Mouse (Mus musculus): ENCODE results near the gene Dscaml1. TPM values are rescaled to one million over a fixed set of nuclear protein-coding genes. Genes with fewer than 3 reads are reported as not detected.

Dscaml1 gene
- total RNA-seq, 2 experiments from 2014 or later = not detected

DNA sequence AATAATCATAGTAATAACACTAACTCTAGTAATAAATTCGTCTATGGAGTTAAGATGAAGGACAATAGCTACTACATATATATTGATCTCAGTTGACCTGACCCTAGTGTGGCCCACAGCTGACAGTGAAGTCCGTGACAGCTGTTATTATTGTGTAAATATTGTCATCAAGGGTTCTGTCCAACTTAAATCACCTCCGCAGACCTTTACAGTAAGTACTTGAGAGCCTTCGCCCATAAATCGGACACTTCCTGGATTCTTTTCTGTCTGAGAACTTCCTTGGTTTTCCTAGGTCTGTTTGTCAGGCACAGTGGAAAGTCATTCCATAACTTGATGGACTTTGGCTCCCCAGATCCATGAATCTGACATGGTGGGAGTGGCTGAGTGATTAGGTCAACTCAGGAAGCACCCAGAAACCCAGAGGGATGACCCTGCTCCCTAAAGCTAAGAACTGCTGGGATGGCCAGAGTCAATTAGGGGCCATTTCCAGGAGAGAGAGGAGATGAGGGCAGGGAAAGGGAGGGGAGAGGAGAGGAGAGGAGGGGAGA, 17.9 kb downstream of the Dscaml1 start:
- no peak for ATAC-seq (replicated peaks; ENCODE audit: low FRiP score, poor library complexity, severe bottlenecking)

DNA sequence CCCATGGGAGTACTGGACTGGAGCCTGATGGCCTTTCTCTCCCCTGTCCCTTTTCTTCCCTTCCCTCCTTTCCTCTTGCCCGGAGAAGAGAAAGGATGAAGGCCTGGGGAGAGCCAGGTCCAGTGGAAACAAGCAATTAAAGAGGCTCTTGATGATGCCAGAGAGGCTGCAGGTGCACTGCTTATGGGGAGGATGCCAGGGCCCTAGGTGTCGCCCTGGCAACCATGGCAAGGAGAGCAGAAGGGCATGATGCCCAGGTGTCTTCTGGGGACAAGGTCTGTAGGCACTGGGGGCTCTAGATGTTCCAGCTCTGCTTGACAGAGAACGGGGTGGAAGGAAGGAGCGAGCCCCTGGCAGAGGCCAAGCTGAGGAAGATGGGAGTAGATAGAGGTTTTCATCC, 23.2 kb downstream of the Dscaml1 start:
- no peak for ATAC-seq (replicated peaks; ENCODE audit: low FRiP score, poor library complexity, severe bottlenecking)

DNA sequence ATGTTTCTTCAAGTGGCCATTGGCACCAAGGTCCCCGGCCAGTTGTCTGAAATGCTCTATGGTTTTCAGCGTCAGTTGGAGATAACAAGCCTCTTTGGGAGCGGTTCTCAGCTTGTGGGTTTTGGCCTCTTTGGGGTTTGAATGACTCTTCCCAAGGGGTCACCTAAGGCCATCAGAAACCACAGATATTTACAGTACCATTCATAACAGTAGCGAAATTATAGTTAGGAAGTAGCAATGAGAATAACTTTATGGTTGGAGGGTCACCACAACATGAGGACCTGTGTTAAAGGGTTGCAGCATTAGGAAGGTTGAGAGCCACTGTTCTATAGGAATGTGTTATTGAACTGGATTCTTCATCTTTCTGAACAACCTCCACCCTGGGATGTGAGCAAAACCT, 24.9 kb downstream of the Dscaml1 start:
- ATAC-seq (replicated peaks; ENCODE audit: low FRiP score, poor library complexity, severe bottlenecking) = no peak

DNA sequence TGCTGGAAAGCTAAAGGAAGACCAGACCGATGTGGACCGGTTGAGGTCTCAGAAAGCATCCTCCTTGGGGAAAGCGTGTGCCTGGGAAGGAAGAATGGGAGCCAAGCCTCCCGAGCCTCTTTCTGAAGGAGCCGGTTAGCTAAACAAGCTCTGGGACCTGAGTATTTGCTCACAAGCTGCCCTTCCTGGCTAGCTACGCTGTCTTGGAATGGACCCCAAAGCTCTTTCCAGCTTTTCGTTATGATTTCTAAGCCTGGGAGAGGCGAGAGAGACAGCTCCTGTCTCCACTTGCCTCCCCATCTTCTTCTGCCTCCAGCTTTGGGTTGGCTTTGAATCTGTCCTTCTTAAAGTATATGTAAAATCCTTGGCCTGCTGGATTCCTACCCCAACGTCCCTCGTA, 27.6 kb downstream of the Dscaml1 start:
- ATAC-seq (replicated peaks; ENCODE audit: low FRiP score, poor library complexity, severe bottlenecking) = no peak

DNA sequence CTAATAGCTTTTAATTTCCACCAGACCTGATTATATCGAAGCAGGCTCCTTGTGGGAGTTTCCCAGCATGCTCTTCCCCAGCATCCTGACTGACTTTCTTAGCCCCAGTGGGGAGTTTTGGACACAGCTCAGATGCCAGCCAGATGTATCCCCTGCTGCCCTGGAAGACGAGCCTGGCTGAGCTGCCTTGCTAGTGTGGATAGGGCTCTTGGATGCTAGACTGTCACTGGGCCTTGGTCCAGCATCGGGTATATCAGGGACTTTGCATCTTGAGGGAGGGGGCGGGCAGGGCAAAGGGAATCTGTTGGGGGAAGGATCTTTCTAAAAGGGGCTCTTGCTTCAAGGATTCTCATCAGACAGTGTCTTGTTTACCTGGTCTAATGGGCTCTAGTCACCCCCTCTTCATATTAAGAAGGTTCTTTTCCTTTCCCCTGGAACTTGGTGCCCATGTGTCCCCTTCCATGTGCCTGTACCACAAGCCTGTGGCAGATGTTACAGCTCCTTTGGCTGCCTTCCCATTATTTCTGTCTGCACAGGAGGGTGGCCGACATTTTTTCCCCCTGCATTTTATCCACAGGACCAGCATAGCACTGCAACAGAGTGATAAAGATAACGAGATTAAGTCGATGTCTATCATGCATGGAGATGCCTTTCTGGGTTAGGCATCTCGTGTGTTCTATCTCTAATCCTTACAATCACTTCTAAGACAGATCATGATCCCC, 28.6 kb downstream of the Dscaml1 start:
- no peak for ATAC-seq (replicated peaks; ENCODE audit: low FRiP score, poor library complexity, severe bottlenecking)

DNA sequence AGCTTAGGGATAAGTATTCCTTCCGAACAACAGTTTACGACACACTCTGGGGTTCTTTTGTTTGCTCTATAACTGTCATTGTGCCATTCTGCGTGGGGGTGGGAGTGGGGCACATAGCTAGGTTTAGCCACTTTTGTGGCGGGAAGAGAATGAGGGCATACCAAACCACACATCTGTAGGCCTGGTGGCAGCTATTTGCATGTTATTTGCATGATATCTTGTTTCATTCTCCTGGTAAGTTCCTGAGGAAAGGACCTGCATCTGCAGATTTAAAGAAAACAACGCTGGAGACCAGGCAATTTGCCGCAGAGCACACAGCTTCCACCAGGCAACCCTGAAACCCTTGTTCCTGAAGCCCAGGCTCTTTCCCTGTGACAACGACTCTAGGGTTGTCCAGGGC, 30.8 kb downstream of the Dscaml1 start:
- ATAC-seq (replicated peaks; ENCODE audit: low FRiP score, poor library complexity, severe bottlenecking) = no peak

DNA sequence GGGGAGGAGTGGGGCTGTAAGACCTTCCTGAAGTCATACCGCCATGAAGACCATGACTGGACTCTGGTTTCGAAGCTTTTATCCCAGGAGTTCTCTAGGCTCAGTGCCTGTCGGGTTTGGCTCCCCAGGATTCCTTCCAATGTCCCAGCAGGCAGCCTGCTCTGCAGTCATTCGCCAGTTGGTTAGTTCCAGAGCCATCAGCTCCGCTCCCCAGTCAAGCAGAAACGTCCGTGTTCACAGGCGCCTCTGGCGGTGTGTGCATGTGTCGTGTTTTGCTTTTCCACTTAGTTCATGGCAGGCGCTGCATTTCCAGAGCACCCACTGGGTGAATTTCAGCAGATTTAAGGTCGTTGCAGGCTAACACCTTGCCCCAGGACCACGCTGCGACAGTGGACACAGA, 31.9 kb downstream of the Dscaml1 start:
- no peak for ATAC-seq (replicated peaks; ENCODE audit: low FRiP score, poor library complexity, severe bottlenecking)

DNA sequence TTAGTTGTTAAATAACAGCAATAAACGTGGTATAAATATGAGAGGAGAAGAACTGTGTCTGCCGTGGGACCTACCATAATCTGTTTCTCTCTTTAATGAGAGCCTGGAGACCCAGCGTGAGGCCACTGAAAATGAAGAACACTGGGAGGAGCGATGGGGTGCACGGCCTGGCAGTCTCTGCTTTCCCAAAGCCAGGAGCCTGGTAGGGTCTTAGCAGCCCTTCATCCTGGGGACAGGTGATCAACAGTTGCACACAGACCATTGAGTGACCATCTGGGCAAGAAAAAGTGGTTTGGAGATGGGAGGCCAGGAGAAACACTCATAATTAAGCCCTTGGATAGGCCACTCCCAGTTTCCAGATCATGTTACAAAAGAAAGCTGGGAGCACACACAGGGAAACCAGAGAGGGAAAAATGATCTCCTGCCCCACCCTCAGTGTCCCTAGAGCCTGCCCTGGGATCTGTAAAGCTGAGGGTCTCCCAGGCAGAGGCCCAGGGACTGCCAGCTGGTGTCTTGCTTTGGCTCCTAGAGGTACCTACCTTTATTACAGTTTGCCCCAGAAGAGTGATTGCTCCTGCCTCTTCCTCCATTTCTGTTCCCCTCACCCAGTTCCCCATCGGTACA, 39.1 kb downstream of the Dscaml1 start:
- ATAC-seq (replicated peaks; ENCODE audit: low FRiP score, poor library complexity, severe bottlenecking) = no peak

DNA sequence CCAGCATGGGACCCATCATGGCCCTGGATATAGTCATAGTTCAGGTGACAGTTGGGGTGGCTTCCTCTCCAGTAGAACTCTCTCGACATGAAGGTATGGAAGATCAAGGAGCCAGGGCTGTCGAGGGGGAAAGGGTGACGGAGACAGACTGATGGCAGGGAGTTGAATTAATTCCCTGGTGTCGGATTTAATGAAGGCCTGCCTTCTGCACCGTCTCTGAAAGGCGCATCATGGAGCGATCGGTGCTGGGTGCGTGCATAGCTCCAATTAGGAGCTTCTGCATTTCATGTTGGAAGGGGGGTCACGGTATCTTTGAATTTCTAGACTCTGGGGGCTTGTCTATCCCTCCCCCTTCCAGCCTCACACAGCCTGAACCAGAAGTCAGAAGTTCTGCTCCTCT, 41.8 kb downstream of the Dscaml1 start:
- no peak for ATAC-seq (replicated peaks; ENCODE audit: low FRiP score, poor library complexity, severe bottlenecking)

DNA sequence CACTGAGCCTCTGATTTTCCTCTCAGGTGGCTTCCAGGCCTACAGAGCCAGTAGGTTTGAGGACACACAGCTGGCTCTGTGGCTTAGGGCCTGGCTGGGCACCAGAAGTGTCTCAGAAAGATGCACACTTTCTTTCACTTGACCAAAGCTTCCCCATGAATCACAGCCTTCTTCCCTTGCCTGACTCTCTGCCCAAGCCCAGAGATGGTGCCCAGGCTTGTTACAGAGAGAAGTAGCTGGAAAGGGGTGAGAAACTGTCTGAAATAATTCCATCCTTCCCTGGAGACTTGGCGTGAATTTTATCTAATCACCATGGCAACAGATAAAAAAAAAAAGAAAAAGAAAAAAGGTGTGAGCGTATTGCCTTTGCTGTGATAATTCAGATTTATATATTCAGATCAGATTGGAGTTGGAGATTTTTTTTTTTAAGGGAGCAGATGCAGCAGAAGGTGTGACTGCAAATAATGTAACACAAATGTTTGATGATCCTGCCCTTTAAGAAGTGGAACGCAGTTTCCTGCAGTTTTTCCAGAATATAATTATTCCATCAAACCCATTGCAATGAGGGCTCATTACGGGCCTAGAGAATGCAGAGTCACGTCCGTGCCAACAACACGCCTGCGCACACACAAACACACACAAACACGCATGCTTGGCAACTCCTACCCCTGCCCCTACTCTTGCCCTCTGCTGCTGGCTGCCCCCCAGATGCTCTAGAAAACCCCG, 44.5 kb downstream of the Dscaml1 start:
- ATAC-seq (replicated peaks; ENCODE audit: low FRiP score, poor library complexity, severe bottlenecking) = no peak

DNA sequence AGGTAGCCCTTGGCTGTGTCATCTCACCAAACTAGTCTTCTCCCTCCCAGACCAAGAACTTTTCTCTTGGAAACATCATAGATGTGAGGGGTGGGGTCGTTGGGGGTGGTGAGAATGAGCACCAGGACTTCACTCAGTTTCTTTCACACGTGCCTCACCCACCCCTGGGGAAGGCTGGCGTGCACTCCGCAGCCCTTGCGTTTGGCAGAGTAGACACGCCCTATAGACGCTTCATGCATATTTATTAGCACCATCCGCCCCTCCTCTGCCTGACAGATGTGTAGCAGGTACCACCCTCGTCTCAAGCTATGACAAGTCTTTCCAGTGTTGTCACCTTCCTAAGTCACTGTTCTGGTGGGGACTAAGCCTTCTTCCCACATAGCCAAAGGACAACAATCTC, 45.3 kb downstream of the Dscaml1 start:
- ATAC-seq (replicated peaks; ENCODE audit: low FRiP score, poor library complexity, severe bottlenecking) = no peak

DNA sequence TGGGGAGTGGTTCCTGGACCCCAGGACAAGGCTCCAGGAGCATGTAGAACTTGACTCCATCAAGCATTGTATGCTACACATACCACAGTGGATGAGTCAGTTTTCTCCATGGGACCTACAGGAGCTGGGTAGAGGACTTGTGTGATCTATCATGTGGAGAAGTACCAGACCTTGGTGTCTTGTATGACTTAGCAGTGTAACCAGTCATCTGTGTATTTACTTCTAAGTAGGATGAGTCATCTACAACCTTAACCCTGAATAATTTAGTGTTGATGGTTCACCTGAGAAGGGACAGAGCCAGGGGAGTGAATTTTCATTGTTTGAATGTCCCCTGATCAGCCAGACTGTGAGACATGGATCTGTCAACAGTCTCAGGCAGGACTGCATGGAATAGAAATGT, 48.4 kb downstream of the Dscaml1 start:
- ATAC-seq (replicated peaks; ENCODE audit: low FRiP score, poor library complexity, severe bottlenecking) = no peak

DNA sequence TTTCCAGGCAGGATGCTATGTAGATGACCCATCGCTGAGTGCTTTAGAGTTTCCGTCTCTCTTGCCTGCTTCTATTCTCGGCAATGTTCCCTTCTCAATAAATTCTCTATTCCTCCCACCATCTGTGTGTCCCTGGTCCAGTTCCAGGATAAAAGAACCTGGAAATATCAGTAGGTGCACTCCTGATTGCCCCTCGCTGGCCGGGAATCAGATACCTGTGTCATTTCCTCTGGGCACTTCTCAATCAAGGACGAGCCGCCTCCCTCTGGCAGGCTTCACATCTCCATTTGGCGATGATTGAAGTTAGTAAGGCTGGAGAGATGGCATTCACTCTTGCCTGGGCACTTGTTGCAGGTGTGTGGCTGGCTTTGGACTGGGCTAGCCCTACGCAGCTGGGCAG, 54.5 kb downstream of the Dscaml1 start:
- ATAC-seq (replicated peaks; ENCODE audit: low FRiP score, poor library complexity, severe bottlenecking) = no peak

DNA sequence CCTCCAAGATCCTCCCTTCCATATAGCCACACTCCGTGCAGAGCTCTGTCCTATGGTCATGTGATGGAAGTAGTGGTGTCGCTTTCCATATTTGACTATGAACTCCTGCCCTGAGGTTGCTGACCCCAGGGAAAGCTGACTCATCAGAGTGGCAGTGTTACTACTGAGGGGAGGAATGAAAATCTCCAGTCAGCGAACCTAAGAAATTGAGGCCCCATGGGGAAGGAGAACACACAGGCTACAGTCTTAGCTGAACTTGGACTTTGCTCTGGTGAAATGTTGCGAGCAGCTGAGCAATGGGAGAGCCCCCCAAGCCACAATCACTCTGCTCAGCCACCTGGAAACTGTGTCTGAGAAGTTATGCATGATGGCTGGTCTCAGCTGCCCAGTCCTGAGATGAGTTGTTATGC, 60.2 kb downstream of the Dscaml1 start:
- no peak for ATAC-seq (replicated peaks; ENCODE audit: low FRiP score, poor library complexity, severe bottlenecking)

DNA sequence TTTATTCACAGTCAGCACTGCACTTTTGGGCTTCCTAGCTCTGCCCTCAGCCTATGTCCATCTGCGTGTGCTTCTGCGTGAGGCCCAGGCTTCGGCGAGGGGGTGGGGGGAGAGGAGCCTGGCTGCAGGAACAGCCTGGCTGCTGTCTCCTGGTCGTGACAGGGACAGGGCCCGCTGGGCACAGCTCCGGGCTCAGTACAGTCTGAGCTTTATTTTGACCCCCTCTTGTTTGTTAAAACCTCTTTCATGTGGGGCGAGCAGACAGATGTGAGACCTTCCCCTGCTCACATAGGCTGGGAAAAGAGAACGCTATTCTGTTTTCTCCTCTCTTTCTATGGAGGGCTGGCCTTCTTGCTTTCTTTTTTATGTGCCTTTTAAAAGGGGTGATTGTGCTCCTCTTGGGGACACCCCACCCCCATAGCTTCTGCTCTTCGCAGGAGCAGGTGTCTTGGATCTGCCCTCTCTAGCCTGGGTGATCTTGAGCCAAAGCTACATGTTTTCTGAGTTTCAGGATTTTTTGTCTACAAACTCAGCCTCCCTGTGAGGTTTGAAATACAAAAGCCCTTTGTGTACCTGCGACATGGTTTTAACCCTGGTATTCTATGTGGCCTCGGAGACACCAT, 60.9 kb downstream of the Dscaml1 start:
- ATAC-seq (replicated peaks; ENCODE audit: low FRiP score, poor library complexity, severe bottlenecking) = no peak

DNA sequence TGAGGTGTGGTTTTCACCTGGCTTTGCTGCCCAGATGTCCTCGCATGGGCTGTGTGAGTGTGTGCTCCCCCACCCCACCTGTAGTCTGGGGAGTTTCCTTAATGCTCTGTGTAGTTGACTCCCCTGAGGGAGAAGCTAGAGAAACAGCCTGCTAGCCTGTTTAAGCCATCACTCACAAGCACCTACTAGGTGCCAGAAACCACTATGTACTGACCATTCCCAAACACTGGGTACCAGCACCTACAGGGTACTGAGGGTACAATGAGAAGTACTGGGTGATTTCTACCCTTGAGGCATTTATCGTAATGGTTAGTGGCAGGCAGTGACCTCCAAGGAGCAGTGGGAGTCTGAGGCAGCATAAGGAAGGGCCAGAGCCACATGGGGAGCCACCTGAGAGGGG, 64.5 kb downstream of the Dscaml1 start:
- ATAC-seq (replicated peaks; ENCODE audit: low FRiP score, poor library complexity, severe bottlenecking) = no peak

DNA sequence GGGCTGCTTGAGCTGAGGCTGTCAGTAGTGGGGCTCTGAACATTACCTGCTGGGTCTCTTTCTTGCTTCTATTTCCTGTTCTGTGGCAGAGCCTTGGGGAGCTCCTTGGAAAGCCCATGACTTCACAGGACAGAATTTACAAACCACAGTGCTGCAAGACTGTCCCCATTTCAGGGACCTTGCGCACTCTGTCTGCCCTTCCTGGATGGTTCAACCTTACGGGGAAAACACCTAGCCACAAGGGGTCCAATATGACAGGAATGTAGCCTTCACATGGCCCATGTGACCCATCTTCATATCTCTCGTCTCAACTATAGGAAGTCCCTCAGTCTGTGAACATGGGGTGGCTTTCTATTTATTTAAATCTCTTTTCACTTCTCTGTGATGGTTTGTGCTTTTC, 68.5 kb downstream of the Dscaml1 start:
- ATAC-seq (replicated peaks; ENCODE audit: low FRiP score, poor library complexity, severe bottlenecking) = no peak

DNA sequence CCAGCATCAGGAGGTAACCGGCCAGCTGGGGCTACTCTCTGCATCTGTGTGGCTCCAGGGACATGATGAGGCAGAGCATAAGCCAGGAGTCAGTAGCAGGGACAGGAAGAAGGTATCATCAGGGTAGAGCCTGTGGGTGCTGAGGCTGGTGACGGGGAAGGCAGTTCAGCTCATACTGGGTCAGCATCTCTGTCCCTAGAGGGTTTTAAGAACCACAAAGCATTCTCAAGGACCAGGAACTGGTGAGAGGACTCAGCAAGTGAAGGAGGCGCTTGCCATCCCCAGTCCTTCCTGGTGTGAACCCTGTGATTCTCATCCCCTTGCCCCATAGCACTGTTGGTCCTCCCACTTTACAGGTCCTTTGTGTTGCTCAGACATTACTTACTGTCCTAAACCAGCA, 69.9 kb downstream of the Dscaml1 start:
- ATAC-seq (replicated peaks; ENCODE audit: low FRiP score, poor library complexity, severe bottlenecking) = no peak

DNA sequence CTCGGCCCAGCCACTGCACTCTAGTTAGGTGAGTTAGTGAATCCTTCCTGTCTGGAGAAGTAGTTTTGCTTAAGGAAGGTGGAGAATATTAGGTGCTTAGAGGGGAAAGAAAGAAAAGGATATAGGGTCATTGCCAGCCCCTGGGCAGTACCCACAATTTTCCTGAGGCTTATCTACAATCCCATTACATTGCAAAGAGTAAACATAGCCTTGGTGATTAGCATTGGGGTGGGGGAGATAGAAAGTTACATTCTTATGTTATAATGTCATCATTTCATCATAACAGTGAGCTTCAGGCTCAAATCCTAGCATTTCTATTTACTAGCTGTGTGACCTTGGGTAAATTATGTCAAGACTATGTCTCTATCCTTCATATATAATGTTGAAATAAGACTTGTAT, 70.5 kb downstream of the Dscaml1 start:
- ATAC-seq (replicated peaks; ENCODE audit: low FRiP score, poor library complexity, severe bottlenecking) = no peak

DNA sequence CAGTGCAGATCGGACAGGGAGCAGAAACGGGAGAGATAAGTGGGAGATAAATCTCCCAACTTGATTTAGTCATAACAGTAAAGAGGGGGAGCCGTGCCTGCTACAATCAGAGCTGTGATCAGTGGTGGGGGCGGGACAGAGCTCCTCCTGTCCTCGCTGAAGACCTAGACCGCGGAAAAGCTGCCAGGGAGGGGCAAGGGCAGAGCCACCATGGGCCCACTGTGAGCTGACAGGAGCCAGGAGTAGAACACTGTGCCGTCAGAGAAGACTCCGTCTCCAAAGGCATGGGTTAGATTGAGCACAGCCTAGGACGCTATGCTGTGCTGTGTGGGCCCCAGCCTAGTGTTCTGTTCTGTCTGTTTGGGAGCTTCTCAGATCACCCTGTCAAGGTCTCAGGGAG, 72.8 kb downstream of the Dscaml1 start:
- no peak for ATAC-seq (replicated peaks; ENCODE audit: low FRiP score, poor library complexity, severe bottlenecking)
